Mouse (Mus musculus): ENCODE results near the gene Zkscan1. TPM values are rescaled to one million over a fixed set of nuclear protein-coding genes. Genes with fewer than 3 reads are reported as not detected.
A peak's percentile ranks its signal among the peaks of the same experiment; 100 is the strongest.

Zkscan1 gene
- polyA plus RNA-seq, 2 experiments: 9.8 to 25.3 TPM

DNA sequence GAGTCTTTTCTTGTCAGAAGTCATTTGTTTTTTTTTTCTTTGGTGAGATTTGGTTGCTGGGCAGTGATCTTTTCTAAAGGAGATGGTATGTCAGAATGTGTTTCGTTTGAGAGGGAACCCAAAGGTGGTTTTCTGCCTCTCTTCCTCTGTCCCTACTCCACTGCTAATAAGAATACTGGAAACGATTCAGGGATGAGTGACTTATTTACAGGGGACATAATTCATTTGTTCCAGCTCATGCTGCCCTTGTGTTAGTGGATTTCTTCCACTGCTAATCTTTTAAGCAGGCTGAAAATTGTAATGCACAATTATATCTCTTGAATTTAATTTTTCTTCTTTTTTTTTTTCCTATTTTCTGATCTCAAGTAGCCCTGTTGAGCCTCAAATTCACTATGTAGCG, 2.0 kb downstream of the Zkscan1 start:
- Histone ChIP-seq H3K27ac (replicated peaks; ENCODE audit: low read depth, low read length) (no peak overlapping the region), H3K27me3 (ENCODE audit: control insufficient read depth, insufficient read depth, low read length) (no peaks in the 10 kb centered on the region), H3K4me1 (ENCODE audit: control insufficient read depth, insufficient read depth, low read length) (no peaks in the 10 kb centered on the region; the same call in none of the 2 replicates), H3K9ac (ENCODE audit: low read depth, low read length, severe bottlenecking) (no peak overlapping the region), H3K36me3 (ENCODE audit: control insufficient read depth, insufficient read depth, low read length) (peaks cover 19% of the 10 kb centered on the region), H3K4me2 (replicated peaks; ENCODE audit: low read depth, low read length, severe bottlenecking) (0 out of 2 replicates have a peak overlapping the region, but pooled peaks have one; percentile 71), H3K9me3 (ENCODE audit: control insufficient read depth, low read length) (no peaks in the 10 kb centered on the region), H3K4me3 (replicated peaks; ENCODE audit: low read length) (no peak overlapping the region)
- no peak for ATAC-seq (ENCODE audit: low FRiP score, low read depth)
- TF ChIP-seq POLR2A (IDR thresholded peaks at IDR 0.05; ENCODE audit: borderline replicate concordance, extremely low read depth, insufficient read depth, insufficient read length): no peak
- WGBS: 86% methylated on average over 3 of the region's 3 CpGs
- no peak for DNase-seq (ENCODE audit: low spot score)

DNA sequence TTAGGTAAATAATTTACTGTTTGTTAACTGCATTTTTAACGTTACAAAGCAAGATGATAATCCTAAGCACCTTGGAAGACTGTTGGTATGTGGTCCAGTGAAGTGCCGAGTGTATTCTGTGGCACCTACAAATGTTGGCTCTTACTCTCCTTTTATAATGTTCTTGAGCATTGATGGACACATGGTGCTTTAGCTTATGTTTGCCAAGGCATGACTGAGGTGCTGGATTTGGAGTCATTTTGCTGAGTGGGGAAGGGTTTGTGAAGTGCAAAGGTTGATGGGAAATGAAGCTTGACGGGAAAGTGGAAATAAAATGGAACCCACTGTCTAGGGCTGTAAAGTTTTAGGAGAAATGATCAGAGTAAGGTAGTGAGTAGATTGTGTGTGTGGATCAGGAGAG, 3.5 kb downstream of the Zkscan1 start:
- no peak for TF ChIP-seq POLR2A (IDR thresholded peaks at IDR 0.05; ENCODE audit: borderline replicate concordance, extremely low read depth, insufficient read depth, insufficient read length)
- 87% methylated on average over 3 of the region's 3 CpGs for WGBS
- Histone ChIP-seq H3K4me2 (replicated peaks; ENCODE audit: low read depth, low read length, severe bottlenecking) (no peak overlapping the region), H3K4me1 (ENCODE audit: control insufficient read depth, insufficient read depth, low read length) (no peaks in the 10 kb centered on the region; the same call in none of the 2 replicates), H3K9ac (ENCODE audit: low read depth, low read length, severe bottlenecking) (no peak overlapping the region), H3K36me3 (ENCODE audit: control insufficient read depth, insufficient read depth, low read length) (peaks cover 27% of the 10 kb centered on the region), H3K9me3 (ENCODE audit: control insufficient read depth, low read length) (no peaks in the 10 kb centered on the region), H3K27me3 (ENCODE audit: control insufficient read depth, insufficient read depth, low read length) (no peaks in the 10 kb centered on the region), H3K27ac (replicated peaks; ENCODE audit: low read depth, low read length) (no peak overlapping the region), H3K4me3 (replicated peaks; ENCODE audit: low read length) (no peak overlapping the region)
- DNase-seq (ENCODE audit: low spot score) (no peak), ATAC-seq (ENCODE audit: low FRiP score, low read depth) (no peak)

DNA sequence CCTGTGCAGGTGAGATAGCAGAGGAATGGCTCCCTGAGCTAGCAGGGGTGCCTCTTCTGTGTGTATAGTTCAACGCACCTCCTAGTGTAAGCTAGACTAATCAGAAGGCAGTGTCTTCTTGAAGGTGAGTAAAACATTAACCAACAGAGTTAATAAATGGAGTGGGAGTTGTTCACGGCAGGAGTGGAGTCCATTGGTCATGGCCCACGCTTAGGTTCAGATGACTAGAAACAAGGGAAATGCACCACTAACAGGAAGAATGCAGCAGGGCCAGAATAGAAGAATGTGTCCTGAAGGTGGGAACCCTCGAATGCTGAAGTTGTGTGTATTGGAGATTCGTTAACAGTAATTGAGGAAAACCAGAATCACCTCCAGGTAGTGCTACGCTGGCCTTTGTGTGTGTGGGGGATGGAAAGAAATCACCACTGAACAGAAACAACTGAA, 4.2 kb downstream of the Zkscan1 start:
- Histone ChIP-seq H3K27me3 (ENCODE audit: control insufficient read depth, insufficient read depth, low read length) (no peaks in the 10 kb centered on the region), H3K27ac (replicated peaks; ENCODE audit: low read depth, low read length) (no peak overlapping the region), H3K36me3 (ENCODE audit: control insufficient read depth, insufficient read depth, low read length) (peaks cover 35% of the 10 kb centered on the region), H3K4me2 (replicated peaks; ENCODE audit: low read depth, low read length, severe bottlenecking) (no peak overlapping the region), H3K9me3 (ENCODE audit: control insufficient read depth, low read length) (no peaks in the 10 kb centered on the region), H3K9ac (ENCODE audit: low read depth, low read length, severe bottlenecking) (no peak overlapping the region), H3K4me1 (ENCODE audit: control insufficient read depth, insufficient read depth, low read length) (no peaks in the 10 kb centered on the region; the same call in none of the 2 replicates), H3K4me3 (replicated peaks; ENCODE audit: low read length) (no peak overlapping the region)
- no peak for TF ChIP-seq POLR2A (IDR thresholded peaks at IDR 0.05; ENCODE audit: borderline replicate concordance, extremely low read depth, insufficient read depth, insufficient read length)
- DNase-seq (ENCODE audit: low spot score) (no peak), ATAC-seq (ENCODE audit: low FRiP score, low read depth) (no peak)
- 87% methylated on average over 6 of the region's 6 CpGs for WGBS

DNA sequence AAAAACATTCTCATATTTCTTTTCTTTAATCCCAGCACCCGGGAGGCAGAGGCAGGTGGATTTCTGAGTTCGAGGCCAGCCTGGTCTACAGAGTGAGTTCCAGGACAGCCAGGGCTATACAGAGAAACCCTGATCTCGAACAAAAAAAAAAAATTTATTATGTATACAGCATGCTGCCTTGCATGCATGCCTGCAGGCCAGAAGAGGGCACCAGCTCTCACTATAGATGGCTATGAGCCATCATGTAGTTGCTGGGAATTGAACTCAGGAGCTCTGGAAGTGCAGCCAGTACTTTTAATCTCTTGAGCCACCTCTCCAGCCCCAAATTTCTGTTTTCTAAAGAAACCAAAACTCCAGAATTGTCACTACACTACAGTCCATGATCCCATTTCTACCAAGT, 5.4 kb downstream of the Zkscan1 start:
- Histone ChIP-seq H3K9ac (ENCODE audit: low read depth, low read length, severe bottlenecking) (no peak overlapping the region), H3K4me1 (ENCODE audit: control insufficient read depth, insufficient read depth, low read length) (no peaks in the 10 kb centered on the region; the same call in 1 of the 2 replicates), H3K36me3 (ENCODE audit: control insufficient read depth, insufficient read depth, low read length) (peaks cover 46% of the 10 kb centered on the region), H3K9me3 (ENCODE audit: control insufficient read depth, low read length) (no peaks in the 10 kb centered on the region), H3K4me3 (replicated peaks; ENCODE audit: low read length) (no peak overlapping the region), H3K27ac (replicated peaks; ENCODE audit: low read depth, low read length) (no peak overlapping the region), H3K27me3 (ENCODE audit: control insufficient read depth, insufficient read depth, low read length) (no peaks in the 10 kb centered on the region), H3K4me2 (replicated peaks; ENCODE audit: low read depth, low read length, severe bottlenecking) (no peak overlapping the region)
- TF ChIP-seq POLR2A (IDR thresholded peaks at IDR 0.05; ENCODE audit: borderline replicate concordance, extremely low read depth, insufficient read depth, insufficient read length): no peak
- no peak for DNase-seq (ENCODE audit: low spot score)
- no peak for ATAC-seq (ENCODE audit: low FRiP score, low read depth)
- WGBS: 78% methylated on average over 3 of the region's 3 CpGs

DNA sequence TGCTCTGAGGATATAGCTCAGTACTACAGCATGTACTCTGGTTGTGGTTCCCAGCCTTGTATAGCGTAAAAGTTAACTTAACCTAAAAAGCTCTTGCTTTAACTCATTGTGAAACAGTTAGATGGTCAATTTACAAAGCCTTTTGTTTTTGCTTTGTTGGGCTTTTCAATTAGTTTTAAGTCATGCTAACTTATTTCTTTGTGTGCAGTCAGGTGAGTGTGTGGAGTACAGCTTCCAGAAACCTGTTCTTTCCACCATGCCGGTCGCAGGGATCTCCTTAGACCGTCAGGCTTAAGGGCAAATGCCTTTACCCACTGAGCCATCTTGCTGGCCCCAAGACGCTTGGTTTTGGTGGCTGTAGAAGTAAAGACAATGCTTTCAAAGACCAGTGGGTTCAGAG, 5.9 kb downstream of the Zkscan1 start:
- Histone ChIP-seq H3K4me3 (replicated peaks; ENCODE audit: low read length) (no peak overlapping the region), H3K9ac (ENCODE audit: low read depth, low read length, severe bottlenecking) (no peak overlapping the region), H3K4me2 (replicated peaks; ENCODE audit: low read depth, low read length, severe bottlenecking) (no peak overlapping the region), H3K9me3 (ENCODE audit: control insufficient read depth, low read length) (no peaks in the 10 kb centered on the region), H3K27me3 (ENCODE audit: control insufficient read depth, insufficient read depth, low read length) (no peaks in the 10 kb centered on the region), H3K36me3 (ENCODE audit: control insufficient read depth, insufficient read depth, low read length) (peaks cover 49% of the 10 kb centered on the region), H3K27ac (replicated peaks; ENCODE audit: low read depth, low read length) (no peak overlapping the region), H3K4me1 (ENCODE audit: control insufficient read depth, insufficient read depth, low read length) (no peaks in the 10 kb centered on the region; the same call in 1 of the 2 replicates)
- DNase-seq (ENCODE audit: low spot score) (no peak), ATAC-seq (ENCODE audit: low FRiP score, low read depth) (no peak)
- 97% methylated on average over 5 of the region's 5 CpGs for WGBS
- TF ChIP-seq POLR2A (IDR thresholded peaks at IDR 0.05; ENCODE audit: borderline replicate concordance, extremely low read depth, insufficient read depth, insufficient read length): no peak

DNA sequence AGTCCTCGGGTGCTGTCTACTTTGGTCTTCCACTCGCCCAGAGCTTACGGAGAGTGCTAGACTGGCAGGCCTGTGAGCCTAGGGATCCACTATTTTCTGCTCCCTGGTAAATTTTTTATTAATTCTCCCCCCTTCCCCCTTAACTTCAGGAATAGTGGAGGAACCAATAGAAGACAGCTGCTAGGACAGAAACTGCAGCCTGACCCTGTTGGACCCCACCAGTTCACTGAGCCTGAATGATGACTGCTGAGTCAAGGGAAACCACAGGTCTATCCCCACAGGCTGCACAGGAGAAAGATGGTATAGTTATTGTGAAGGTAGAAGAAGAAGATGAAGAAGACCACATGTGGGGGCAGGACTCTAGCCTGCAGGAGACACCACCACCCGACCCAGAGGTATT, 7.9 kb downstream of the Zkscan1 start:
- no peaks in the 10 kb centered on the region for H3K27me3 ChIP-seq (ENCODE audit: control insufficient read depth, insufficient read depth, low read length)
- no peak overlapping the region for H3K27ac ChIP-seq (replicated peaks; ENCODE audit: low read depth, low read length)
- H3K36me3 ChIP-seq (ENCODE audit: control insufficient read depth, insufficient read depth, low read length): peaks cover 65% of the 10 kb centered on the region
- H3K9ac ChIP-seq (ENCODE audit: low read depth, low read length, severe bottlenecking): no peak overlapping the region
- ATAC-seq (ENCODE audit: low FRiP score, low read depth) (no peak), DNase-seq (ENCODE audit: low spot score) (no peak)
- TF ChIP-seq POLR2A (IDR thresholded peaks at IDR 0.05; ENCODE audit: borderline replicate concordance, extremely low read depth, insufficient read depth, insufficient read length): no peak
- 78% methylated on average over 4 of the region's 4 CpGs for WGBS
- H3K4me1 ChIP-seq (ENCODE audit: control insufficient read depth, insufficient read depth, low read length): no peaks in the 10 kb centered on the region
- H3K4me2 ChIP-seq (replicated peaks; ENCODE audit: low read depth, low read length, severe bottlenecking): no peak overlapping the region
- H3K4me3 ChIP-seq (replicated peaks; ENCODE audit: low read length): no peak overlapping the region
- no peaks in the 10 kb centered on the region for H3K9me3 ChIP-seq (ENCODE audit: control insufficient read depth, low read length)

Measured in limb, embryonic 14.5 days (tissue).